Mouse (Mus musculus): ENCODE measurements around the gene Rnpepl1. TPM values are rescaled to one million over a fixed set of nuclear protein-coding genes. Genes with fewer than 3 reads are reported as not detected.

Rnpepl1 gene
- polyA plus RNA-seq, 1 experiment from 2014 or later: 45.2 TPM

GRCm38 (mm10) chr1:92892791-92893190, 17.8 kb upstream of the Rnpepl1 start:
- 79% methylated on average over 3 of the region's 3 CpGs for WGBS (ENCODE audit: missing documents)
- Histone ChIP-seq H3K36me3 (ENCODE audit: inconsistent target) (no peaks in the 10 kb centered on the region), H3K79me2 (ENCODE audit: inconsistent target) (no peaks in the 10 kb centered on the region), H3K4me3 (ENCODE audit: inconsistent target) (no peak overlapping the region), H3K27ac (no peak overlapping the region)

- 79% methylated on average over 3 of the region's 3 CpGs for WGBS (ENCODE audit: missing documents)
- Histone ChIP-seq H3K36me3 (ENCODE audit: inconsistent target) (no peaks in the 10 kb centered on the region), H3K4me3 (ENCODE audit: inconsistent target) (no peak overlapping the region), H3K79me2 (ENCODE audit: inconsistent target) (no peaks in the 10 kb centered on the region), H3K27ac (no peak overlapping the region)
Observed at GRCm38 (mm10) chr1:92893896-92894295, 16.7 kb upstream of the Rnpepl1 start.

- WGBS (ENCODE audit: missing documents): 27% methylated on average over 3 of the region's 3 CpGs
Observed at GRCm38 (mm10) chr1:92895089-92895488, 15.5 kb upstream of the Rnpepl1 start.

GRCm38 (mm10) chr1:92902786-92903185, 7.8 kb upstream of the Rnpepl1 start, which contains the start of gene Ankmy1:
TSS of gene Ankmy1 (minus strand) at chr1:92902906.
- Histone ChIP-seq H3K36me3 (ENCODE audit: inconsistent target) (no peaks in the 10 kb centered on the region), H3K4me3 (ENCODE audit: inconsistent target) (no peak within 1 kb of the TSS), H3K27ac (no peak within 1 kb of the TSS), H3K79me2 (ENCODE audit: inconsistent target) (no peaks in the 10 kb centered on the region)
- 27% methylated on average over 13 of the region's 15 CpGs for WGBS (ENCODE audit: missing documents)

More at GRCm38 (mm10) chr1:92895089-92895488, 15.5 kb upstream of the Rnpepl1 start:
- Histone ChIP-seq H3K4me3 (ENCODE audit: inconsistent target) (no peak overlapping the region), H3K79me2 (ENCODE audit: inconsistent target) (no peaks in the 10 kb centered on the region), H3K27ac (no peak overlapping the region), H3K36me3 (ENCODE audit: inconsistent target) (no peaks in the 10 kb centered on the region)

GRCm38 (mm10) chr1:92903627-92904026, 7.0 kb upstream of the Rnpepl1 start:
- no peaks in the 10 kb centered on the region for H3K36me3 ChIP-seq (ENCODE audit: inconsistent target)
- H3K79me2 ChIP-seq (ENCODE audit: inconsistent target): no peaks in the 10 kb centered on the region
- 70% methylated on average over 4 of the region's 4 CpGs for WGBS (ENCODE audit: missing documents)
- no peak overlapping the region for H3K27ac ChIP-seq
- no peak overlapping the region for H3K4me3 ChIP-seq (ENCODE audit: inconsistent target)

- H3K27ac ChIP-seq: no peak overlapping the region
- no peak overlapping the region; the same call in 1 of the 2 replicates for H3K4me3 ChIP-seq (ENCODE audit: inconsistent target)
- H3K79me2 ChIP-seq (ENCODE audit: inconsistent target): peaks cover 14% of the 10 kb centered on the region; the same call in 1 of the 2 replicates
- no peaks in the 10 kb centered on the region for H3K36me3 ChIP-seq (ENCODE audit: inconsistent target)
- WGBS (ENCODE audit: missing documents): 88% methylated on average over 2 of the region's 2 CpGs
Observed at GRCm38 (mm10) chr1:92905703-92906310, 4.8 kb upstream of the Rnpepl1 start.

- Histone ChIP-seq H3K36me3 (ENCODE audit: inconsistent target) (no peaks in the 10 kb centered on the region), H3K27ac (peak within 1 kb of the TSS; percentile 25), H3K4me3 (ENCODE audit: inconsistent target) (peak within 1 kb of the TSS; percentile 40), H3K79me2 (ENCODE audit: inconsistent target) (peaks cover 23% of the 10 kb centered on the region)
- WGBS (ENCODE audit: missing documents): under 1% methylated on average over 81 of the region's 81 CpGs
Observed at GRCm38 (mm10) chr1:92906779-92907631, 3.6 kb upstream of the Rnpepl1 start, which contains the start of gene Dusp28. TSS of gene Dusp28 (plus strand) at chr1:92906981.

- WGBS (ENCODE audit: missing documents): 57% methylated on average over 20 of the region's 20 CpGs
- peaks cover 31% of the 10 kb centered on the region for H3K79me2 ChIP-seq (ENCODE audit: inconsistent target)
- peak overlapping the region; percentile 40 for H3K4me3 ChIP-seq (ENCODE audit: inconsistent target)
- H3K36me3 ChIP-seq (ENCODE audit: inconsistent target): no peaks in the 10 kb centered on the region
- H3K27ac ChIP-seq: peak overlapping the region; percentile 25
Observed at GRCm38 (mm10) chr1:92907632-92908360, 2.8 kb upstream of the Rnpepl1 start.

GRCm38 (mm10) chr1:92908664-92909063, 1.9 kb upstream of the Rnpepl1 start:
- no peaks in the 10 kb centered on the region for H3K36me3 ChIP-seq (ENCODE audit: inconsistent target)
- no peak overlapping the region for H3K4me3 ChIP-seq (ENCODE audit: inconsistent target)
- WGBS (ENCODE audit: missing documents): 100% methylated on average over 3 of the region's 3 CpGs

GRCm38 (mm10) chr1:92909068-92909467, 1.5 kb upstream of the Rnpepl1 start:
- peaks cover 3% of the 10 kb centered on the region; the same call in 1 of the 2 replicates for H3K36me3 ChIP-seq (ENCODE audit: inconsistent target)
- no peak overlapping the region for H3K27ac ChIP-seq
- H3K79me2 ChIP-seq (ENCODE audit: inconsistent target): peaks cover 43% of the 10 kb centered on the region
- H3K4me3 ChIP-seq (ENCODE audit: inconsistent target): no peak overlapping the region
- 89% methylated on average over 4 of the region's 4 CpGs for WGBS (ENCODE audit: missing documents)

More at GRCm38 (mm10) chr1:92908664-92909063, 1.9 kb upstream of the Rnpepl1 start:
- peaks cover 39% of the 10 kb centered on the region for H3K79me2 ChIP-seq (ENCODE audit: inconsistent target)
- no peak overlapping the region for H3K27ac ChIP-seq

- Histone ChIP-seq H3K27ac (no peak overlapping the region), H3K4me3 (ENCODE audit: inconsistent target) (peak overlapping the region; percentile 44), H3K79me2 (ENCODE audit: inconsistent target) (peaks cover 51% of the 10 kb centered on the region), H3K36me3 (ENCODE audit: inconsistent target) (peaks cover 24% of the 10 kb centered on the region; the same call in 1 of the 2 replicates)
- under 1% methylated on average over 83 of the region's 85 CpGs for WGBS (ENCODE audit: missing documents)
Observed at GRCm38 (mm10) chr1:92910925-92911720, 540 bp downstream of the Rnpepl1 start.

GRCm38 (mm10) chr1:92911721-92912138, 1.1 kb downstream of the Rnpepl1 start:
- H3K27ac ChIP-seq: no peak overlapping the region
- 35% methylated on average over 8 of the region's 8 CpGs for WGBS (ENCODE audit: missing documents)
- peaks cover 51% of the 10 kb centered on the region for H3K79me2 ChIP-seq (ENCODE audit: inconsistent target)
- H3K36me3 ChIP-seq (ENCODE audit: inconsistent target): peaks cover 30% of the 10 kb centered on the region; the same call in 1 of the 2 replicates
- H3K4me3 ChIP-seq (ENCODE audit: inconsistent target): peak overlapping the region; percentile 44

GRCm38 (mm10) chr1:92912286-92912685, 1.7 kb downstream of the Rnpepl1 start:
- H3K79me2 ChIP-seq (ENCODE audit: inconsistent target): peaks cover 51% of the 10 kb centered on the region
- 60% methylated on average over 1 of the region's 1 CpGs for WGBS (ENCODE audit: missing documents)
- H3K4me3 ChIP-seq (ENCODE audit: inconsistent target): peak overlapping the region; percentile 44; the same call in 1 of the 2 replicates
- no peak overlapping the region for H3K27ac ChIP-seq
- peaks cover 35% of the 10 kb centered on the region for H3K36me3 ChIP-seq (ENCODE audit: inconsistent target)

GRCm38 (mm10) chr1:92914239-92914638, 3.7 kb downstream of the Rnpepl1 start:
- Histone ChIP-seq H3K36me3 (ENCODE audit: inconsistent target) (peaks cover 55% of the 10 kb centered on the region), H3K4me3 (ENCODE audit: inconsistent target) (no peak overlapping the region), H3K27ac (no peak overlapping the region), H3K79me2 (ENCODE audit: inconsistent target) (peaks cover 49% of the 10 kb centered on the region)
- 93% methylated on average over 4 of the region's 4 CpGs for WGBS (ENCODE audit: missing documents)

All from macrophage (primary cell).